Mouse (Mus musculus): Measurements from ENCODE around the gene Aimp2.

- TF ChIP-seq CTCF (IDR thresholded peaks at IDR 0.05; ENCODE audit: insufficient read depth, low read depth, low read length) (no peak), POLR2A (IDR thresholded peaks at IDR 0.05; ENCODE audit: insufficient read depth, low read depth, low read length) (no peak)
These were observed 15.3 kb upstream of the Aimp2 start for GRCm38 (mm10) chr5:143924781-143925452.
